Mouse (Mus musculus) layer of hippocampus, adult 11-12 months (tissue): ENCODE measurements at regions not wholly inside any gene's neighbourhood (a gene's known extent, or its start where the extent isn't known, plus 50 kb on each side); places are given as distances from the start of the nearest gene placed in this dataset.

ENCODE experiments used
- DNase-seq: peaks from one replicate; pipeline ENCODE4 v3.0.0; 2022; ENCODE audit warnings: low spot score

DNA sequence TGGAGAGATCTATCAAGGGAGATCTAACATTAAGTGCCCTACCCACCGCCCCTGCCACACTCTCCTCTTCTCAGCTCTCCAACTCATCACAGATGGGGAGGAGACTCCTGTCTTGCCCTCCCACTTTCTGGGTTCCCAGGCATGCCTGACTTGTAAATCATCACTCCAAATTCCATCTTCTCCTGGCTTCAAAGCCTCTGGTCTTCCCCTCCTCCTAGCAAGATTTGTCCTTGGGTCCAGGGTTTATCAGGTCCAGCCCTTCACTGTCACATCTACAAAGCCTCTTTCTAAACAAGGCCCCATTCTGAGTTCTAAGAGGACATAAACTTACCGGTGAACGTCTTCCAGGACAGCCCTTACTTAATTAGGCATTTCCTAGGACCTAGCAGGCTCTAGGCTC, 73.3 kb upstream of the Col5a1 start:
- no peak for DNase-seq

DNA sequence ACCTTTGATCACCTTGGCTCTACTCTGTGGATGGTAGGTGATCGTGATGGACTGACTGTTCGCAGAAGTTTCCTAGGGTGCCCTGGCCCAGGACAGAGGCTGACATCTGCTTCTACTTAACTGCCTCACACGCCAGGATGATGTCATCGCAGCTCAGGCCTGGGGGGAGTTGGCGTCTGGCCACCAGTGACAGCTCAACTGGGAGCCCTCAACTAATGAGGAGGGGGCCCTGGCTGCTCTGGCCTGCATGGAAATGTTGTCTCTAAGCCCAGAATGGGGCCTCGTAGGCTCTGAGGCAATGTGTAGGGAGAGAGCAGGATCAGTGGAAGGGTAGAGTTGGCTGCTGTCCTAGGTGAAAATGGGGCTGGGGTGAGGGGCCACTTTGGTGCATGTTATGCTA, 72.9 kb upstream of the Col5a1 start:
- DNase-seq: no peak

DNA sequence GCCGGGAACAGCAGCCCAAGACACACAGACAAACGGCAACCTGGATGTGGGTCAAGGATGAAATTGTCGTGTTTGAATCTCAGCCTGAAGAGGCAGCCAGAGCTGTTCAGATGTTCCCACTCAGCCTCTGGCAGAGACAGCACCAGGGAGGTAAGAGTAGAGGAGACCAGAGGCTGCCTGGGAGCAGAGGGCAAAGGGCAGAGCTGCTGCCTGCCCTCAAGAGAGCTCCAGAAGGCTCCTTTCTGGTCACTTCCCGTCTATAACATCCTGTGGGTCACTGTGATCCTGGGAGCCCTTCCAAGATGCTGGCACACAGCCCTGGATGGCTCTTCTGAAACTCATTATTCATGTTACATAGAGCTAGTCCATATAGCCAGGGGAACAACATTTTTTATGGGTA, 67.6 kb upstream of the Col5a1 start:
- DNase-seq: no peak

DNA sequence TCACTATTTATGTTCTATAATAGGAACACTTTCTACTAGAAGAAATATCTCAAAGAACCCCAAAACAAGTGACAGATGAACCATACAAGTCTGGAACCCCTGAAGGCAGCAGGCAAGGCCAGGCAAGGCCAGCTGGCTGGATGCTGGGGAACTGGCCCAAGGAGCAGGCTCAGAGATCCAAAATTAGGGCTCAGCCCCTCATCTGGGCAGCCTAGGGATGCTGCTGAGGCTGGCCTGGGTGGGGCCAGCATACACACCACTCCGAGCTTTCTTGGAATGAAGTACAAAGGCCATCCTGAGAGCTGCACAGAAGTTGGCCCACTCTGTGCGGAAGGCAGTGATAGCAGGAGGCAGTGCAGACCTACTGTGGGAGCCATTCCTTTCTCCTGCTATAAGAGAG, 59.4 kb upstream of the Col5a1 start:
- no peak for DNase-seq

DNA sequence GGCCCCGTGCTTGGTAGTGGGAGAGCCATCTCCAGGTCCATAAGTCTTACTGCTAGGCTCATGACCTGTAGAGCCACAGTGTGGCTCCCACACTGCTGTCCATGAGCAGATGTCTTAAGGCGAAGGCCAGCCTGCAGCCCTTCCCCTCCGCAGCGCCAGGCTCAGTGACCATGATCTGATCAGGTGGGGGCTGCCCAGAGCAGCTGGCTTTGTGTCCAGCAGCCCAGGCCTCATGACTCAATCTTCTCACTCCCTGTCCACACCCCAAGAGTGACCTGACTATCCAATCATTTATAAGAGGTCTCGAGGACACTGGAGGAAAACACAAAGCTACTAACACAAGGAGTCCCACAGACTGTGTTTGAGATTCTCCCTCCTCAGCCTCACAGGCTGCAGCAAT, 58.6 kb upstream of the Col5a1 start:
- DNase-seq: no peak

DNA sequence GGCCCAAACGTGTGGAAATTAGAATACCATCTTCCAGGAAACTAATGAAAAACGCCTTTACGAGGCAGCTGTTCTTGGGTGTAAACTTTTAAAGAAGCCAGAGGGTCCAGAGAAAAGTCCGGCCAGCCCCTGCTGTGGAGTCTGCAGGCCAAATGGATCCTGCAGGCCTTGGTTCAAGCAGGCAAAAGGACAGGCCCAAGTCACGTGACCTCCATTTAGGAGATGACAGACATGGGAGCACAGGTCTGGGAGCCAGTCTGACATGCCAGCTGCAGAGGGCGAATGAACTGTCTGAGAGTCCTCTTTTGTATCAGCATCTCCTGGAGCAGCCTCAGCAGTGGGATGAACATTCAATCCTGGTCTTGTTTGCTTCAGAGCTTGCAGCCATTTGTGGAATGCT, 58.0 kb upstream of the Col5a1 start:
- no peak for DNase-seq

DNA sequence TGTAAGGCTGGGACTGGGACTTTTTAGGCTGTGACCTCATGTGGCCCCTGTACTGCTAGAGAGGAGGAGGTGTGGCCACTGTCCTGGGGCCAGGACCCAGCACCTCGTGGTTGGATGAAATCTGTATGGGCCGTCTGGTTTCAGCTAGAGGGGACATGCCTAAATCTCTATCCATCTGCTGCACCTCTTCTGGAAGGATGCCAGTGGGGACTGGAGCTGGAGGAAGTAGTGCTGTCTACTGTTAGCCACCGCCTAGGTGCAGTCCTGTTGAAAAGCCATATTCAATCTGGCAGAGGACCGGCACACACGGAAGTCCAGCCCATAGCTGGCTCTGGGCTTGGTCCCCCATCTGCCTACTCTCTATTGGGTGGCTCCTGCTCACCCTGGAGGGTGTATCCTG, 56.7 kb upstream of the Col5a1 start:
- DNase-seq: no peak

DNA sequence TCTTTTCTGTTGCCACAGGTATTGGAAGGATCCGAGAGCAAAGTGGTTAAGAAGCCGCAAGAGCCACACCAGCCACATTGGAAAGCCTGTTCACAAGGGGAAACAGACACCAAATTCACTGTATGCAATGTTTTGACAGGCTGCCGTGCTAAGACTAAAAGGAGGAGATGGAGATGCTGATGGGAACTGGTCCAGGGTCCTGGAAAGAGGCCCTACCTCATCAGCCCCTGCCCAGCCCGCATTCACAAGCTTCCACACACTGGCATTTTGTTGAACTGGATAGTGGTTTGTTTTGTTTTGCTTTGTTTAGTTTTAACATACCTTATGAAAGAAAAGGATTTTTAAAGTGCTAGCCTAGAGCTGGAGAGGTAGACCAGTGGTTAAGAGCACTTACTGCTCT, 51.3 kb upstream of the Col5a1 start:
- DNase-seq: no peak

DNA sequence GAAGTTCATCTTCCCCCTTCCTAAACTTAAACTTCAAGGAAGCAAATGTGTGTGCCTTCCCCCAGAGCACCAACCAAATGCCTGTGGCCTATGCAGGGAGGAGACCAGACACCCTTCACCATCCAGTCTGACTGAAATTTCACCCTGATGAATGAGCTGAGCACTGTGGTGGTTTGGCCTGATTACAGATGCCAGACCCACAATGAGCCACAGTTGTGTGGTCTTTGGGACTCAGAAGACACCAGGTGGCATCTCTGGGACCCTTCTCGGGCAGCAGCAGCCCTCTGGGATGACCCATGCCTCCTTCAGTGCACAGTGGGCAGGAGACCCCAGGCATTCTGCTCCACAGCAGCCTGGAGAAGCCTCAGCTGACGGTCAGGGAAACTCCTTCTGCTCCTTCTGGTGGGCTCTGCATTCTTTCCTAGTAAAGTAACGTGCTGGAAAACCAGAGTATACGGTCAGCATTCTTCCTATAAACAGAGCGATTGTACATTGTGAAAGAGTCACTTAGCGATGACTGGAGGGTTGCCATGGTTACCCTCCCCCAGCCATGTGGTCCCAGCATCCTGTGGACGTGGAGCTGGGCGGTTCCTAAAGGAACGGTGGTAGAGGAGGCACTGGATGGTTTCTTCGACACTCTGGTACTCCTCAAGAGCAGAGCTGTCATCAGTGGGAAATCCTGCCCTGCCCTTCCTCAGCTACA, 50.3 kb upstream of the Col5a1 start:
- peak; percentile 50 for DNase-seq
